Mouse (Mus musculus) layer of hippocampus, adult 9-11 months (tissue): ENCODE results near the gene Manba.

Source experiments
- DNase-seq: peaks from one replicate; pipeline ENCODE4 v3.0.0; 2022

The Manba gene

GRCm38 (mm10) chr3:135586471-135586880 is 101.1 kb downstream of the Manba start:
- no peak for DNase-seq

GRCm38 (mm10) chr3:135590471-135590870 is 105.1 kb downstream of the Manba start:
- no peak for DNase-seq

GRCm38 (mm10) chr3:135591376-135591775 is 106.0 kb downstream of the Manba start:
- no peak for DNase-seq

GRCm38 (mm10) chr3:135592011-135592410 is 106.6 kb downstream of the Manba start:
- no peak for DNase-seq

- DNase-seq: peak; percentile 52
Observed at GRCm38 (mm10) chr3:135594238-135594917, 109.0 kb downstream of the Manba start.

- no peak for DNase-seq
Observed at GRCm38 (mm10) chr3:135597014-135597413, 111.6 kb downstream of the Manba start.

- no peak for DNase-seq
Observed at GRCm38 (mm10) chr3:135598355-135598754, 112.9 kb downstream of the Manba start.

- no peak for DNase-seq
Observed at GRCm38 (mm10) chr3:135602731-135603130, 117.3 kb downstream of the Manba start.

GRCm38 (mm10) chr3:135604626-135605417 is 119.4 kb downstream of the Manba start:
- DNase-seq: no peak

- no peak for DNase-seq
Observed at GRCm38 (mm10) chr3:135605474-135605873, 120.1 kb downstream of the Manba start.

GRCm38 (mm10) chr3:135606592-135606991 is 121.2 kb downstream of the Manba start:
- no peak for DNase-seq

GRCm38 (mm10) chr3:135607021-135607420 is 121.6 kb downstream of the Manba start:
- DNase-seq: no peak

- peak; percentile 44 for DNase-seq
Observed at GRCm38 (mm10) chr3:135607660-135608473, 122.5 kb downstream of the Manba start.

GRCm38 (mm10) chr3:135610221-135610620 is 124.8 kb downstream of the Manba start:
- peak; percentile 75 for DNase-seq

GRCm38 (mm10) chr3:135614376-135614775 is 129.0 kb downstream of the Manba start:
- DNase-seq: no peak

GRCm38 (mm10) chr3:135616730-135617129 is 131.3 kb downstream of the Manba start:
- no peak for DNase-seq
